Mouse (Mus musculus): ENCODE data around the gene Ranbp3l. TPM values are rescaled to one million over a fixed set of nuclear protein-coding genes. Genes with fewer than 3 reads are reported as not detected.

Ranbp3l gene
- not detected for polyA plus RNA-seq (2017; shearing (Covaris generic))

DNA sequence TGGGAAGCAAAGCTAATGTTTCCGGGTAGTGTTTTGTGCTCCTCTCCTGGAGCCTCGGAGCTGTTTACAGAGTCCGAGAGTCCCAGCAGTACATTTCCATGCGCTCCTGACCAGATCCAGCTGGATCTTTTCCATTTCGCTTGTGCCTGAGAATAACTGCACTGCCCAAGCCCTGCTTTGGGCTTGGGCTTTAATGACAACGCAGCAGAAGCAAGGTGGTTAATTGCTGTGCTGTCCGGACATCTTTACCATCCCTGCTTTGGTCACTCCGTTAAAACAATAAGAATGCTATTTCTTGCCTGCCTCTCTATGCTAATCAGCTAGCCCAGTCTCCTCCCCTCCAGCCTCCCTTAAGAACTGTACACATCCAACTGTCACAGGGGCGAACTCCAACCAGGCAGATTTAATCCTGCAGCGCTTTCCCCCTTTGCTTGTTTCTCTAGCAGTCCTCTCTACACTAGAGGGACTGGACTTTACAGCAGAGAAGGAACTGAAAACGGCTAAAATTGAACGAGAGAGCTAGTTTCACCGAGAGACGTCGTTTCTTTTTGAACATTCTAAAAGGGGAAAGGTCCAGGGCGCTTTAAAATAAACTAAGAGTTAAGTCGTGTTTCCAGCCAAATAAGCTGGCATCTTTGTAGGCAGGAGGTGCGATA, at the start of gene Ranbp3l:
TSS of gene Ranbp3l (plus strand) at position 377 of the 656 bp plus-strand sequence.

DNA sequence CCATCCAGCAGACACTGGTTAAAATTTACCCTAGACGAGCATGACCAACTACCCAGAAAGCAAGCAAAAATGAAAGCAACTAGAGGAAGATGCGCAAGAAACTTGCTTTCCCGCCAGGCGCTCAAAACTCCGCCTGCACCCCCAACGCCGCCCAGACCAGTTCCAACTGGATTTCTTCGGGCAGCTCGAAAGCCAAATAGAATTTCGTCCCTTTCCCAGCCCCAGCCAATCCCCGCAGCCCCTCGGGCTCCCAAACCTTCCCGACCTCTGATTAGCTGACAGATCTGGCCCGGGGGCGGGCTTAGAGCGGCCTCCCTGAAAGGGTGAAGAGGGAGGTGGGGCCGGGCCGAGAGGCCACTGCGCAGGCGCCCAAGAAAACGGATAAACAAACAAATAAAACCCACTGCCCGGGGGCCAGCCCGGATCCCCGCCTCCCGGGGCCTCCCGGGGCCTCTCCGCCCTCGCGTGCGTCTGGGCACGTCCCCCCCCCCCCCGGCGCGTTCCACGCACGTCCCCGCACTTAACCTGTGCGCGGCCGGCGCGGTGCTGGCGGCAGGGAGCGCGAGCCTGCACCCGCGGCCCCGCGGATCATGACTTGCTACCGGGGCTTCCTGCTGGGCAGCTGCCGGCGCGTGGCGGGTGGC, 103.3 kb downstream of the Ranbp3l start, which contains the start of gene Nadk2:
TSS of gene Nadk2 (plus strand) at position 349 of the 644 bp plus-strand sequence.

Other genes with a start within 250 kb of the Ranbp3l start
- gene Nadk2, start 103.3 kb downstream of the Ranbp3l start, polyA plus RNA-seq (2017; shearing (Covaris generic)): 3.2 TPM
- gene Lmbrd2, start 172.6 kb downstream of the Ranbp3l start, polyA plus RNA-seq (2017; shearing (Covaris generic)): 4.9 TPM
- gene Skp2, start 187.5 kb downstream of the Ranbp3l start, polyA plus RNA-seq (2017; shearing (Covaris generic)): 6.1 TPM